In genomic region chr17:46980050-46980449, GRCm38 (mm10) we compare ENCODE assay signal across 28 mouse cellular contexts.
"Had no signal": no experiment of that assay in that cellular context is flagged by ENCODE, and none has a peak within 500 bp of the region (broad histone marks: within the 10 kb centered on the region; RNA-seq: fewer than 3 reads in every experiment).

No protein-coding gene starts in this region.

- H3K4me3 ChIP-seq: limb, embryonic 10.5 days; limb, embryonic 12.5 days; limb, embryonic 13.5 days; limb, embryonic 15.5 days; liver, embryonic 12.5 days; liver, embryonic 13.5 days; liver, embryonic 15.5 days; lung, embryonic 15.5 days; megakaryocyte, embryonic 14.5 days; midbrain, embryonic 10.5 days; midbrain, embryonic 12.5 days; midbrain, embryonic 13.5 days; midbrain, embryonic 15.5 days; myocyte; neural tube, embryonic 12.5 days had no signal

- H3K9ac ChIP-seq: limb, embryonic 12.5 days; limb, embryonic 13.5 days; limb, embryonic 15.5 days; liver, embryonic 12.5 days; liver, embryonic 13.5 days; liver, embryonic 14.5 days; liver, embryonic 15.5 days; liver, postnatal 0 days; lung, embryonic 14.5 days; lung, embryonic 15.5 days; midbrain, embryonic 12.5 days; midbrain, embryonic 13.5 days; midbrain, embryonic 15.5 days; neural tube, embryonic 12.5 days had no signal

- DNase-seq: left cerebral cortex, postnatal 4 days; liver; liver, embryonic 13.5 days; liver, postnatal 0 days; lung, adult 18-20 months; lung, adult 2 months; lung, embryonic 14.5 days; lung, postnatal 10 days; lung, postnatal 14 days; lung, postnatal 36 days; lung, postnatal 4 days; midbrain, embryonic 14.5 days had no signal

- H3K4me1 ChIP-seq: limb, embryonic 10.5 days; limb, embryonic 12.5 days; limb, embryonic 13.5 days; limb, embryonic 15.5 days; liver, embryonic 12.5 days; liver, embryonic 13.5 days; liver, embryonic 15.5 days; lung, embryonic 15.5 days; midbrain, embryonic 10.5 days; midbrain, embryonic 12.5 days; midbrain, embryonic 13.5 days; midbrain, embryonic 15.5 days; neural tube, embryonic 12.5 days had no signal

- H3K27me3 ChIP-seq: limb, embryonic 12.5 days; limb, embryonic 13.5 days; limb, embryonic 15.5 days; liver, embryonic 12.5 days; liver, embryonic 13.5 days; liver, embryonic 15.5 days; lung, embryonic 15.5 days; megakaryocyte, embryonic 14.5 days; midbrain, embryonic 12.5 days; midbrain, embryonic 13.5 days; midbrain, embryonic 15.5 days; neural tube, embryonic 12.5 days had no signal

- H3K27ac ChIP-seq: limb, embryonic 10.5 days; limb, embryonic 12.5 days; limb, embryonic 13.5 days; limb, embryonic 15.5 days; liver, embryonic 12.5 days; liver, embryonic 13.5 days; liver, embryonic 14.5 days; liver, embryonic 15.5 days; lung, embryonic 15.5 days; macrophage; midbrain, embryonic 10.5 days; midbrain, embryonic 12.5 days; midbrain, embryonic 13.5 days; midbrain, embryonic 15.5 days; neural tube, embryonic 12.5 days had no signal
